Mouse (Mus musculus): ENCODE data around the gene Cog4.

DNA sequence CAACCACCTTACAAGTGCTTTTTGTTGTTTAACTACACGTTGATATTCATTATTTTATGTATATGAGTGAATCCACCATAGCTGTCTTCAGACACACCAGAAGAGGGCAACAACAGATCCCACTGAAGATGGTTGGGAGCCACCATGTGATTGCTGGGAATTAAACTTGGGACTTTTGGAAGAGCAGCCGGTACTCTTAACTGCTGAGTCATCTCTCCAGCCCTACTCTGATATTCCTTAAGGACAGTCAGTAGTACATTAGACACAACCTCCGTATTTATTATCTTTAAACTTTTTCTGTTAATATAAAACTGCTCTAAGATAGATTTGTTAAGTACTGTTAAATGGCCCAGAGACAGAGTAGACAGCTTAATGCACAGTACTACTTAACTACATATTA, 14.4 kb upstream of the Cog4 start:
- TF ChIP-seq CTCF (IDR thresholded peaks at IDR 0.05) (no peak), EP300 (IDR thresholded peaks at IDR 0.05; ENCODE audit: insufficient read depth, low read depth, low read length) (no peak)
